Mouse (Mus musculus) stomach, postnatal 0 days (tissue): Measurements from ENCODE around the gene Asb16. TPM values are rescaled to one million over a fixed set of nuclear protein-coding genes. Genes with fewer than 3 reads are reported as not detected.
A peak's percentile ranks its signal among the peaks of the same experiment; 100 is the strongest.

Experiments
- ATAC-seq: fragments of 200-750 bp; cut with Nextera tagmentation; 2 replicates; pipeline ENCODE4 v1.8.0; 2017; ENCODE audit not compliant: low FRiP score, low TSS enrichment
- DNase-seq: peaks from one replicate; pipeline ENCODE4 v3.0.0-alpha.2; 2016; ENCODE audit warnings: low spot score
- H3K27ac ChIP-seq: fragments of 300-500 bp; sonication (generic); replicated peaks from 2 replicates; pipeline ENCODE4 v1.5.1; 2014; ENCODE audit warnings: mild to moderate bottlenecking, control low read depth
- H3K27me3 ChIP-seq: fragments of 300-500 bp; sonication (generic); 2 replicates; pipeline ENCODE4 v1.6.1; 2014; ENCODE audit warnings: low read length; ENCODE audit not compliant: control insufficient read depth, insufficient read depth
- H3K36me3 ChIP-seq: fragments of 300-500 bp; sonication (generic); 2 replicates; pipeline ENCODE4 v1.6.1; 2014; ENCODE audit warnings: low read length, mixed read lengths; ENCODE audit not compliant: control insufficient read depth, insufficient read depth
- H3K4me1 ChIP-seq: fragments of 300-500 bp; sonication (generic); replicated peaks from 2 replicates; pipeline ENCODE4 v1.6.1; 2014; ENCODE audit warnings: antibody characterized with exemption; ENCODE audit not compliant: control insufficient read depth, insufficient read depth
- H3K4me2 ChIP-seq: fragments of 300-500 bp; sonication (generic); replicated peaks from 2 replicates; pipeline ENCODE4 v1.6.1; 2014; ENCODE audit warnings: low read depth, mild to moderate bottlenecking, control low read depth, moderate library complexity
- H3K4me3 ChIP-seq: fragments of 300-500 bp; sonication (generic); 2 replicates; pipeline ENCODE4 v1.5.1; 2014; ENCODE audit warnings: low read depth, low read length, control low read depth
- H3K9ac ChIP-seq: fragments of 300-500 bp; sonication (generic); 2 replicates; pipeline ENCODE4 v1.6.1; 2014; ENCODE audit warnings: mild to moderate bottlenecking, low read length, control low read depth, mixed read lengths
- H3K9me3 ChIP-seq: fragments of 300-500 bp; sonication (generic); 2 replicates; pipeline ENCODE4 v1.6.1; 2016; ENCODE audit warnings: low read length; ENCODE audit not compliant: control insufficient read depth
- CTCF ChIP-seq: IDR thresholded peaks from 2 replicates; pipeline ENCODE4 v1.5.1; 2016; ENCODE audit warnings: antibody characterized with exemption, low read depth, mild to moderate bottlenecking, moderate library complexity
- EP300 ChIP-seq: optimal IDR thresholded peaks from 2 replicates; pipeline ENCODE3; 2016; ENCODE audit warnings: antibody characterized with exemption
- WGBS: fragments of 180-500 bp; shearing (Covaris S2); extraction: QIAGEN DNeasy Blood & Tissue Kit; methylation state at CpG from one replicate; pipeline ENCODE4 v1.1.7; 2014; 5-methylcytosine and 5-hydroxymethylcytosine counted together
- polyA plus RNA-seq: library from polyadenylated mRNA; unstranded; fragments of >200 nt; fragmentation: Nextera tagmentation; extraction: Ambion mirVana; gene quantifications from 2 replicates; pipeline ENCODE4 v1.2.1, GENCODE M21; 2015

The Asb16 gene
- polyA plus RNA-seq, 1 experiment from 2014 or later = 0.04 TPM

DNA sequence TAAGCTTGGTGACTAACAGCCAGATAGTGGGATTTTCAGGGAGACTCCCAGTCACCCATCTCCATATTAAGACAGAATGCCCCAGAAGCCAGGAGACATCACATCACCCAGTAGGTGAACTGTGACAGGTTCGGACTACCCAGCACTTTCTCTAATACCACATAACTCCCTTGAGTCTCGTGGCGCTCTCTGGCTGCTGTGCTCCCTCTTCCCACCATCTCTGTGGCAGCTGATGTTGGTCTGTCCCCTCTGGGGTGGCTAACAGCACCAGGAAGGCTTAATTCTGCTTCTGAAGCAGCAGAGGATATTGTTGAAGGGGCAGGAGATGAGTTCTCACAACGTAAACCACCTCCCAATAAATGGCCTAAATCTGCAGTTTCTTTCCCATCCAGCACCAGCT lies 43.4 kb downstream of the Asb16 start:
- WGBS = 92% methylated on average over 4 of the region's 4 CpGs
- Histone ChIP-seq H3K4me1 (peaks cover 13% of the 10 kb centered on the region), H3K9me3 (no peaks in the 10 kb centered on the region), H3K27ac (no peak overlapping the region), H3K27me3 (no peaks in the 10 kb centered on the region), H3K9ac (no peak overlapping the region), H3K4me3 (no peak overlapping the region), H3K4me2 (no peak overlapping the region), H3K36me3 (peaks cover 20% of the 10 kb centered on the region)
- no peak for ATAC-seq
- no peak for TF ChIP-seq EP300
- no peak for TF ChIP-seq CTCF
- DNase-seq = no peak

DNA sequence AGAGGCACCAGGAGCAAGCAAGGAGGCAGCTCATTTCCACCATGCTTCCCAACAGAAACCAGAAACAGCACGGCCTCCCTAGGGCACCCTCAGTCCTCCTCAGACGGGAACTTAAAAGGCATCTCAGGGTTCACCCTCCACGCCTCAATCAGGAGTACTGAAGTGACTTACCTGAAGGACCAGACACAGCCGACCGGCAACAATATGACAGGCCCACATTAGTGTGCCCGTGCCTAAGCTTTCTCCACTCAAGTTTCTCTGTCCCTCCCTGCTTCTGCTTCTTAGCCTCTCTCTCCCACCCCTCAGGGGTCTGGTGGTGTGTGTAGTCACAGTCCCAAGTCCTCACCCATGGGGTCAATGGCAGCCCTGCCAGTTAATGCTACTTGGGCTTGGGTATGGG lies 44.0 kb downstream of the Asb16 start:
- H3K4me1 ChIP-seq = peaks cover 13% of the 10 kb centered on the region
- H3K4me2 ChIP-seq = no peak overlapping the region
- H3K9ac ChIP-seq = no peak overlapping the region
- H3K9me3 ChIP-seq = no peaks in the 10 kb centered on the region
- H3K27me3 ChIP-seq = no peaks in the 10 kb centered on the region
- no peak for DNase-seq
- no peak for ATAC-seq
- no peak overlapping the region for H3K27ac ChIP-seq
- TF ChIP-seq CTCF (no peak), EP300 (no peak)
- 85% methylated on average over 6 of the region's 6 CpGs for WGBS
- peaks cover 15% of the 10 kb centered on the region for H3K36me3 ChIP-seq
- no peak overlapping the region for H3K4me3 ChIP-seq

DNA sequence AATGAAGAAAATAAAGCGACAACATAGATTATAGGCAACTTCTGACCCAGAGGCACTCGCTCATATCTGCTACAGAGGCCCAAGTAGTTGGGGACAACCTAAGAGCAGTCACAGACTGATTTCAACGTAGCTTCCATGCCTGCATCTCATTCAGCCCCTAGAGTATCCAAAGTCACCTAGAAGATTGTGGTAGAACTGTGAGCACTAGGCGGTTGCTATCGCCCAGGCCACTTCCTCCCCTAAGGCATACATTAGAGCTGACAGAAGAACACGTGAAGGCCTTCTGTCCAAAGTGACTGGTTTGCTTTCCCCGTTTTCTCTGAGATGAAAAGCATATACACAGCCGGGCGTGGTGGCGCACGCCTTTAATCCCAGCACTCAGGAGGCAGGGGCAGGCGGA lies 45.8 kb downstream of the Asb16 start:
- no peaks in the 10 kb centered on the region for H3K27me3 ChIP-seq
- no peak overlapping the region for H3K27ac ChIP-seq
- no peak for TF ChIP-seq CTCF
- TF ChIP-seq EP300 = no peak
- 73% methylated on average over 12 of the region's 12 CpGs for WGBS
- H3K4me1 ChIP-seq = peaks cover 13% of the 10 kb centered on the region
- H3K4me3 ChIP-seq = no peak overlapping the region
- H3K36me3 ChIP-seq = peaks cover 12% of the 10 kb centered on the region
- H3K4me2 ChIP-seq = no peak overlapping the region
- H3K9me3 ChIP-seq = no peaks in the 10 kb centered on the region
- no peak overlapping the region for H3K9ac ChIP-seq
- ATAC-seq (no peak), DNase-seq (no peak)

DNA sequence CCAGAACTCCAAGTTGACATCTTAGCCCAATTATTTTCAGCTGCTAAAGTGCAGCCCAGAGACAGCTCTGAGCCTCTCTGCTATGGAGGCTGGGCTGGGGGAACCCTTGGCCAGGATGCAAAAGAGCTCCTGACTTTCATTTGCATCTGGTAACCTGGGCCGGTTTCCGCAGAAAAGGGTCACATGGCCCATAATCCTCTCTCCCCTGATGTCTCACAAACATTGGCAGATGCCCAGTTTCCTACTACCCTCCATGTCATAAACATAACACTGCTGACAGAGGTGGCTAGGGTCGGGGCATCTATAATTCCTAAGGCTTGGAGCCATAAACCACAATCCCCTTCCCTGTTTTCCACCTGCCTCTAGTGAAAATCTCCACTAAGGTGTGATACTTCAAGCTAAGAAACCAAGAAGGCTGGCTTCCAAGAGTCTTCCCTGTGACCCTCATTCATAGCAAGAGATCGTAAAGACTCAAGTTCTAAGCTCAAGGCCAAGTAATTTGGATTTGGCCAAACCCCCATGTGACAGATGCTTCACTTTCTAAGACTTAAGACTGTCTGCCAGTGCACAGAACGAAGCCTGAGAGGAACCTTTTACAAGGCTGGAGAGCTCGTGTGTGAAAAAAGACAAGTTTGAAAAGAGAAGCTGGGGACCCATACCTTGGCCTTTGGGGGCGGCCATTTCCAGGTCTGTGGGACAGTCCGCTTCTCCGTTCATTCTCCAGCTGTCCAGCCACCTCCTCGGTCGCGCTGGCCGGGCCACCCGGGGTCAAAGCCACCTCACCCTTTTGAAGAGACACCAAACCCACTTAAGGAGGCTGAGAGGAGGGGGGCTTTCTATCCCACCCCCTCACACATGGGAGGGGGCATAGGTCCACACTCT lies 47.4 kb downstream of the Asb16 start:
- TF ChIP-seq CTCF (no peak), EP300 (no peak)
- 15% methylated on average over 14 of the region's 14 CpGs for WGBS
- no peak for ATAC-seq

DNA sequence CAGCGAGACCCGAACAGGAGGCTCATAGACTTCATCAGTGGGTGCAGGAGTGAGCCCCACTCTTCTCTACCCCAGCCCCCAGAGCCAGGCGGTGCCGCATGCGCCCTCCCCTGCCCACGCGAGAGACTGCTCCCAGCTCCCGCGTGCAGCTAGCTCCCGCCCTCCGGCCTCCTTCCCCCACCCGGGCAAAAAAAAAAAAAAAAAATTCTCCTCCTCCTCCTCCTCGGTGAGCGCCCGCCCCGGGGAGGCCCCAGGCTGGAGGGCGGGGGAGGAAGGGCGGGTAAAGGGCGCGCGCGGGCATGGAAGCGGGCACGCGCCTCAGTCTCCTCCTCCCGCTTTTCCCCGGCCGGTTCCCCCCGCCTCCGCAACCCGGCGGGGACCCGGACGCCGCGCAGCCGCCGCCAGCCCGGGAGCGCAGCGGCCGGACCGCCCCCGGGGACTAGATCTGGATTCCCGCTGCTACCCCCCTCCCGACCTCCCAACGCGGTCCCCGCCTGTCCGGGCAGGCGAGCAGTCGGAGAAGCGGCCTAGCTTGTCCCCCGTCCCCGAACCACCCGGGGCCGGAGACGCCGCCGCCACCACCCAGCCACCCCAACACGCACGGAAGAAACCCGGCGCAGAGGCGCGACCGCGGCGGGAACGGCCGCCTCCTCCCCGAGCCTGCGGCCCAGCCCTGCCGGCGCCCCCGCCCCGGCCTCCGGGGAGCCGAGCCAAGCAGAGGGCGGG lies 48.2 kb downstream of the Asb16 start:
- H3K4me2 ChIP-seq = peak overlapping the region; percentile 88
- H3K4me1 ChIP-seq = peaks cover 7% of the 10 kb centered on the region
- peak overlapping the region; percentile 94 for H3K4me3 ChIP-seq
- H3K27me3 ChIP-seq = no peaks in the 10 kb centered on the region
- H3K9me3 ChIP-seq = no peaks in the 10 kb centered on the region
- H3K9ac ChIP-seq = peak overlapping the region; percentile 99
- no peak for TF ChIP-seq EP300
- peak; percentile 34; the same call in 1 of the 2 replicates for TF ChIP-seq CTCF
- peak overlapping the region; percentile 99 for H3K27ac ChIP-seq
- WGBS = under 1% methylated on average over 55 of the region's 80 CpGs
- ATAC-seq (peak; percentile 53), DNase-seq (peak; percentile 95)
- peaks cover 9% of the 10 kb centered on the region for H3K36me3 ChIP-seq

More for the DNA sequence above, 47.4 kb downstream of the Asb16 start:
- DNase-seq = peak; percentile 37
- no peaks in the 10 kb centered on the region for H3K27me3 ChIP-seq
- no peaks in the 10 kb centered on the region for H3K9me3 ChIP-seq
- peak overlapping the region; percentile 99 for H3K9ac ChIP-seq
- H3K36me3 ChIP-seq = peaks cover 9% of the 10 kb centered on the region
- peaks cover 7% of the 10 kb centered on the region for H3K4me1 ChIP-seq
- peak overlapping the region; percentile 99 for H3K27ac ChIP-seq
- peak overlapping the region; percentile 88 for H3K4me2 ChIP-seq
- peak overlapping the region; percentile 94 for H3K4me3 ChIP-seq
